Mouse (Mus musculus) G1E (cell line): ENCODE measurements at regions not wholly inside any gene's neighbourhood (a gene's known extent, or its start where the extent isn't known, plus 50 kb on each side); places are given as distances from the start of the nearest gene placed in this dataset.

Source experiments
- ATAC-seq: 2 replicates; pipeline ENCODE4 v1.8.0; 2016; ENCODE audit warnings: mild to moderate bottlenecking; ENCODE audit not compliant: insufficient number of reproducible peaks, poor library complexity, low FRiP score, severe bottlenecking; ENCODE audit errors: extremely low read depth
- DNase-seq: peaks from one replicate; pipeline ENCODE4 v3.0.0; 2012; ENCODE audit warnings: low spot score
- H3K27me3 ChIP-seq: 2 replicates; pipeline ENCODE4 v1.6.1; 2012; ENCODE audit warnings: mild to moderate bottlenecking, low read length, inconsistent platforms; ENCODE audit not compliant: insufficient read depth
- H3K36me3 ChIP-seq: replicated peaks from 2 replicates; pipeline ENCODE3; 2012; ENCODE audit warnings: mild to moderate bottlenecking, inconsistent platforms
- H3K4me1 ChIP-seq: 2 replicates; pipeline ENCODE4 v1.6.1; 2012; ENCODE audit warnings: low read depth, low read length, inconsistent platforms, mixed read lengths; ENCODE audit not compliant: insufficient read depth
- H3K4me3 ChIP-seq: 2 replicates; pipeline ENCODE4 v1.5.1; 2012; ENCODE audit warnings: low read depth, mild to moderate bottlenecking, inconsistent platforms, low read length, moderate library complexity, mixed read lengths
- H3K9me3 ChIP-seq: replicated peaks from 2 replicates; pipeline ENCODE4 v1.6.1; 2012; ENCODE audit warnings: inconsistent platforms
- CTCF ChIP-seq: IDR thresholded peaks from 2 replicates; pipeline ENCODE4 v1.5.1; 2012; ENCODE audit warnings: low read depth, low read length, inconsistent platforms, mixed read lengths
- GATA1 ChIP-seq: IDR thresholded peaks from 2 replicates; pipeline ENCODE4 v1.6.1; 2012; ENCODE audit warnings: borderline replicate concordance, low read length, inconsistent platforms, mixed read lengths
- GATA2 ChIP-seq: IDR thresholded peaks from 2 replicates; pipeline ENCODE4 v1.6.1; 2012; ENCODE audit warnings: low read depth, low read length, inconsistent platforms, borderline replicate concordance
- POLR2AphosphoS5 ChIP-seq: IDR thresholded peaks from 2 replicates; pipeline ENCODE4 v1.6.1; 2012; ENCODE audit warnings: low read depth, low read length, inconsistent platforms; ENCODE audit not compliant: insufficient replicate concordance
- TAL1 ChIP-seq: conservative IDR thresholded peaks from 2 replicates; pipeline ENCODE4 v1.6.1; 2012; ENCODE audit warnings: low read depth, low read length, inconsistent platforms, mixed read lengths

DNA sequence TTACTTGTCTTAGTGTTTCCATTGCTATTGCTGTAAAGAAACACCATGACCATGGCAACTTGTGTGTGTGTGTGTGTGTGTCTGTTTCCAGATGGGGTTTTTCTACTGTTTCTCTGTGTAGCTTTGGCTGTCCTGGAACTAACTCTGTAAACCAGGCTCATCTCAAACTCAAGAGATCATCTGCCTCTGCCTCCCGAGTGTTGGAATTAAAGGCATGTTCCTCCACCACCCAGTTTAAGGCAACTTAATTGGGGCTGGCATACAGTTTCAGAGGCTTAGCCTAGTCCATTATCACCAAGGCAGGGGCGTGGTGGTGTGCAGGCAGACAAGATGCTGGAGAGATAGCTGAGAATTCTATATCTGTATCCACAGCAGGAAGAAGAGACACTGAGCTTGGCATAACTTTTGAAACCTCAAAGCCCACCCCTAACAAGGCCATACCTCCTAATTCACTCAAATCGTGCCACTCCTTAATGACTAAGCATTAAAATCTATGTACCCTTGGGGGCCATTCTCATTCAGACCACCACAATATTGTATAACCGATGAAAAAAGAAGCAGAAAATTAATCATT, 65.5 kb upstream of the Med14 start:
- 0 out of 2 replicates have a peak, but pooled peaks have one; percentile 34 for ATAC-seq
- no peak for DNase-seq
- H3K4me3 ChIP-seq: no peak overlapping the region
- TF ChIP-seq TAL1 (no peak), GATA2 (no peak), GATA1 (no peak), CTCF (no peak), POLR2AphosphoS5 (no peak)
- peaks cover 24% of the 10 kb centered on the region for H3K4me1 ChIP-seq
- H3K27me3 ChIP-seq: no peaks in the 10 kb centered on the region
- no peaks in the 10 kb centered on the region for H3K36me3 ChIP-seq
- H3K9me3 ChIP-seq: no peaks in the 10 kb centered on the region

DNA sequence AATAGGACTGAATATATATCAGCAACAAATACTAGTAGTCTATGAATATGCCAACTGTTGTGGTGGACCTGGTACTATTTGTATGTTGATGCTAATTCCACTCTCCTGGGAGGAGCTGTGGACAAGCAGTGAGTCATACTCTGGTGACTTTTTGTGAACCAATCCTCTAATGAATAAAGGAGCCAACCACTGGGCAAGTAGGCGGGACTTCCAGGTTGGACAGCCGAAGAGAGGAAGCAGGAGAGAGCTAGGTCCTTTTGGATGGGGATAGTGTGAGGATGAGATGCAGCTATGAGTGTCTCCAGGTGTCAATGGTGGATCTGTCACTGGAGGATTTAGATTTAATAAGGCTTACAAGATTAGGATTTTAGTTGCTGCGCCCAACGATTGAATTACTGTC, 64.8 kb upstream of the Med14 start:
- no peak for ATAC-seq
- peaks cover 24% of the 10 kb centered on the region for H3K4me1 ChIP-seq
- no peak for DNase-seq
- H3K36me3 ChIP-seq: no peaks in the 10 kb centered on the region
- TF ChIP-seq POLR2AphosphoS5 (no peak), TAL1 (no peak), GATA1 (no peak), CTCF (no peak), GATA2 (no peak)
- H3K9me3 ChIP-seq: no peaks in the 10 kb centered on the region
- no peak overlapping the region for H3K4me3 ChIP-seq
- H3K27me3 ChIP-seq: no peaks in the 10 kb centered on the region

DNA sequence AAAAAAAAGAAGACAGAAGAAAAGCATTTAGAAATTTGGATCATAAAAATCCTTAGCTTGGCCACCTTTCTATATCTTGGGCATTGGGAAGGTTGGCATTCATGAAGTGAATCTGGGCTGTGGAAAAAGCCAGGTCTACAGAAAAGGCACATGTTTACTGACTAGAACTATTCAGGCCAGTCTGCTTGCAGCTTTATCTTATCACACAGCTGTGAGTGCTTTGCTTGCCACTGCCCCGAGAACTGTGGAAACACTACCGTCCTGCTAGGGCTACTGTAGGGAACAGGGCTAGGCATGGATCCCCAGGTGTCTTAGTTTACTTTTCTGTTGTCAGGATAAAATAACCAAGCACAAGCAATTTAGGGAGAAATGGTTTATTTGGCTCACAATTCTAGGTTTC, 63.4 kb upstream of the Med14 start:
- H3K36me3 ChIP-seq: no peaks in the 10 kb centered on the region
- TF ChIP-seq GATA2 (no peak), POLR2AphosphoS5 (no peak), CTCF (no peak), TAL1 (no peak), GATA1 (no peak)
- no peak for ATAC-seq
- H3K27me3 ChIP-seq: no peaks in the 10 kb centered on the region
- DNase-seq: no peak
- peaks cover 24% of the 10 kb centered on the region for H3K4me1 ChIP-seq
- no peak overlapping the region for H3K4me3 ChIP-seq
- H3K9me3 ChIP-seq: no peaks in the 10 kb centered on the region

DNA sequence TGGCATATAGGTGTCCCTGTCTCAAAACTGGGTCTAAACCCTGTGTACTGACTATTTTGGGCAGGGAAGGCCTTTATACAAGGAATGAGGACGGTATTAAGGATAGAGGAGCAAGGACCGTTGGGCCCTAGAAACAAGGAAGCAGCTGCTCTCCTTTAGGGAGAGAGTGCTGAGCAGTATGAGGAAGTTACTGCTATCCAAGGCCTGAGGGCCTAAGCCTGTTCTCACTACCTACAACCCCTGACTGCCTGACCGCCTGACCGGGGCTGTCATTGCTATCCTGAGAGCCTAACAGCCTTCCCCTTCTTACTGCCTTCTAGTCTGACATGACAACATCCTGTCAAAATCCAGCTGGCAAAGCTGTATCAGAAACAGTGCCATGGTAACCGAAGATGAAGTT, 62.6 kb upstream of the Med14 start:
- DNase-seq (no peak), ATAC-seq (no peak)
- no peaks in the 10 kb centered on the region for H3K27me3 ChIP-seq
- TF ChIP-seq TAL1: no peak
- TF ChIP-seq CTCF: no peak
- no peak for TF ChIP-seq GATA1
- no peak for TF ChIP-seq GATA2
- TF ChIP-seq POLR2AphosphoS5: no peak
- peaks cover 24% of the 10 kb centered on the region for H3K4me1 ChIP-seq
- no peaks in the 10 kb centered on the region for H3K36me3 ChIP-seq
- H3K9me3 ChIP-seq: no peaks in the 10 kb centered on the region
- no peak overlapping the region for H3K4me3 ChIP-seq

DNA sequence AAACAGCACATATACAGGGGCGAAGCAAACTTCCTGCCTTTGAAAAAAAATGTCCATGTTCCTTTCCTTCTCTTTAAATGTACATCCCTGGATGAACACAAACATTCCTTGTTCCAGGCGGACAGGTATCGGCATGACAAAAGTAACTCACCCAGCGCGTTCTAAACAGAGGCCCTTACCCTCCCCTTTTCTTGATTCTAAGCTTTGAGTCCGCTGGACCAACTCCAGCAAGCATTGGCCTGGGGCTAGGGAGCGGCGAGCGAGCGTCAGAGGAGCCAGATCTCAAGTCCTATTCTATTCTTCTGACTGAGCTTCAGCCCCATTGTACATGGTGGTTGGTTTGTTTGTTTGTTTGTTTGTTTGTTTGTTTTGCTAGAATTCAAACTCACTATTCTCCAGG, 60.9 kb upstream of the Med14 start:
- H3K4me3 ChIP-seq: no peak overlapping the region
- DNase-seq (no peak), ATAC-seq (no peak)
- TF ChIP-seq CTCF: no peak
- peaks cover 21% of the 10 kb centered on the region for H3K4me1 ChIP-seq
- no peaks in the 10 kb centered on the region for H3K36me3 ChIP-seq
- H3K27me3 ChIP-seq: no peaks in the 10 kb centered on the region
- H3K9me3 ChIP-seq: no peaks in the 10 kb centered on the region

DNA sequence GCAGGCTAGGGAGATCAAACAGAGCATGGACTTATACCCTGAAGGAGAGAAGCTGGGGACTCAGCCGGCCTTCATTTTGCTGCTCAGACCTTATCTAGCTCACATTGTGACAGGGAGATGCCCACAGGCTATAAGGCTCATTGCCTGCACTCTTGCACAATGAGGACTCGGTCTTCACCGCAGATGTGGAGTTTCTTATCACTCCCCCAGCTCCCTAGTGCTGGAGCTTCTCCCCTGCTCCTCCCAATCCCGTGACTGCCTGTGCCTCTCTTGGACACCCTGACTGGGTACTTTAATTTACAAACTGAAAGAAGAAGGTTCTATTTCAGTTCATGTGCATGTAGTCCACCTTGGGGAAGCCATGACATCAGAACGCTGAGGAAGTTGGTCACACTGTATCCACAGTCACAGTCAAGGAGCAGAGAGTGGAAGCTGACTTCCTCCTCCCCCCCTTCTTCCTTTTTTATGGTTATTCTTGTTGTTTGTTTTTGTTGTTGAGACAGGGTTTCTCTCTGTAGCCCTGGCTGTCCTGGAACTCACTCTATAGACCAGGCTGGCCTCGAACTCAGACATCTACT, 51.3 kb upstream of the Med14 start:
- Histone ChIP-seq H3K9me3 (no peaks in the 10 kb centered on the region), H3K27me3 (no peaks in the 10 kb centered on the region), H3K4me1 (peaks cover 10% of the 10 kb centered on the region; the same call in 1 of the 2 replicates), H3K36me3 (no peaks in the 10 kb centered on the region), H3K4me3 (no peak overlapping the region)
- TF ChIP-seq POLR2AphosphoS5 (no peak), CTCF (no peak), TAL1 (no peak), GATA2 (no peak), GATA1 (no peak)
- DNase-seq (peak; percentile 4), ATAC-seq (peak; percentile 76)
